Mouse (Mus musculus): Measurements from ENCODE around the gene Hmgb1. TPM values are rescaled to one million over a fixed set of nuclear protein-coding genes. Genes with fewer than 3 reads are reported as not detected.

The Hmgb1 gene
- polyA plus RNA-seq, 1 experiment from 2014 or later: 414 TPM

GRCm38 (mm10) chr5:149114587-149114986 lies 69.7 kb downstream of the Hmgb1 start:
- Histone ChIP-seq H3K79me2 (ENCODE audit: inconsistent target) (no peaks in the 10 kb centered on the region), H3K27ac (no peak overlapping the region)
- 90% methylated on average over 9 of the region's 9 CpGs for WGBS (ENCODE audit: missing documents)

DNA sequence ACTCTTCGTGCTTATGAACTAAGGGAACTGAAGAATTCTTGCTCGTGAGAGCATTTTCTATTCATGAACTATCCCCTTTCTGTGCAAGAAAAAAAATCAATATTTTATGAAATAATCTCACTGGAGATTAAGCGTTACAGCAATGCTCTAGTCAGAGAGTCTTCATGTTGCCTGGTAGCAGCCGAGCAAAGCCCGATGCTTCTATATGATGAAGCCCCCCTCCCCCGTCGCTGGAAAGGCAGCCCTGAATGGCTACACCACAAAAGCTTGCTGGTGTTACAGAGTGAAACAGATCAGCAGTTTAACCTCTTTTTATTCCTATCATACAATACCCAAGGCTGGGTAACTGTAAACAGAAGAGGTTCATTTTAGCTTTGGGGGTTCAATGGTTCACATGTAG lies 70.3 kb downstream of the Hmgb1 start:
- H3K4me3 ChIP-seq (ENCODE audit: inconsistent target): no peak overlapping the region
- WGBS (ENCODE audit: missing documents): 92% methylated on average over 7 of the region's 7 CpGs
- no peaks in the 10 kb centered on the region for H3K79me2 ChIP-seq (ENCODE audit: inconsistent target)
- no peaks in the 10 kb centered on the region for H3K36me3 ChIP-seq (ENCODE audit: inconsistent target)
- H3K27ac ChIP-seq: no peak overlapping the region

More at GRCm38 (mm10) chr5:149114587-149114986, 69.7 kb downstream of the Hmgb1 start:
- Histone ChIP-seq H3K4me3 (ENCODE audit: inconsistent target) (no peak overlapping the region), H3K36me3 (ENCODE audit: inconsistent target) (no peaks in the 10 kb centered on the region)

GRCm38 (mm10) chr5:149113439-149113838 lies 70.8 kb downstream of the Hmgb1 start:
- WGBS (ENCODE audit: missing documents): 88% methylated on average over 7 of the region's 7 CpGs
- Histone ChIP-seq H3K79me2 (ENCODE audit: inconsistent target) (no peaks in the 10 kb centered on the region), H3K36me3 (ENCODE audit: inconsistent target) (no peaks in the 10 kb centered on the region), H3K27ac (no peak overlapping the region), H3K4me3 (ENCODE audit: inconsistent target) (no peak overlapping the region)

GRCm38 (mm10) chr5:149112559-149112958 lies 71.7 kb downstream of the Hmgb1 start:
- Histone ChIP-seq H3K4me3 (ENCODE audit: inconsistent target) (no peak overlapping the region), H3K36me3 (ENCODE audit: inconsistent target) (no peaks in the 10 kb centered on the region), H3K79me2 (ENCODE audit: inconsistent target) (no peaks in the 10 kb centered on the region), H3K27ac (no peak overlapping the region)
- 81% methylated on average over 5 of the region's 5 CpGs for WGBS (ENCODE audit: missing documents)

DNA sequence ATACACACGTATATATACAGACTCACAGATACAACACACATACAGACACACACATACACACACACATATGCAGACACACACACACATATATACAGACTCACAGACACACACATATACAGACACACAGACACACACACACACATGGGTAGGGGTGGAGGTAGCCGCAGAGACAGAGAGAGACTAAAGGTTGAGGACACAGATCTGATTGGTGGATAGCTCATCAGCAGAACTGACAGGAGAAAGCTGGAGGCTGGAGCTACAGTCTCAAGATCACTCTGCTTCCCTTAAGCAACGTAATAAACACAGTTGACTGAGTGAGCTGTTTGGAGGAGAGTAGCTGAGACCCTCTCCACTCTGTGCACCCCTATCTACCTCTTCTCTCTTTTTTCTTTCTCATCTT lies 75.1 kb downstream of the Hmgb1 start:
- Histone ChIP-seq H3K4me3 (ENCODE audit: inconsistent target) (no peak overlapping the region), H3K27ac (no peak overlapping the region), H3K36me3 (ENCODE audit: inconsistent target) (no peaks in the 10 kb centered on the region), H3K79me2 (ENCODE audit: inconsistent target) (no peaks in the 10 kb centered on the region)
- WGBS (ENCODE audit: missing documents): 100% methylated on average over 2 of the region's 3 CpGs

DNA sequence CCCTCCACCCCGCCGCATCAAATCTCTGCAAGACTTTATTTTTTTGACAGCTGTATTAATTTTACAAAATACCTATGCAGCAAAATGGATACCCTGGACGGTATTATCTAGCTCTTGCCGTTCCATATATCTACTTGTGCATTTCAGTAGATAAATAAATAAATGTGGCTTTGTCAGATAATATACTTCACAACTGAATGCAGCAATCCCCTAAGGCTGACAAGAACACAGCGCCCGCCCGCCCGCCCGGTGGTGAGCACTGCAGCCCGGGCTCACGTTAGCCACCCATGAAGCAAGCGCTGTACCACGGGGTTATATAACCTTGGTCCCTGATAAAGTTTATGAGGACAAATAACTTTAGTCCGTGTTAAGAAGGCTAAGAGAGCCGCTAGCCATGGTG lies 76.1 kb downstream of the Hmgb1 start:
- no peaks in the 10 kb centered on the region for H3K36me3 ChIP-seq (ENCODE audit: inconsistent target)
- H3K4me3 ChIP-seq (ENCODE audit: inconsistent target): no peak overlapping the region
- H3K27ac ChIP-seq: no peak overlapping the region
- no peaks in the 10 kb centered on the region for H3K79me2 ChIP-seq (ENCODE audit: inconsistent target)
- 88% methylated on average over 13 of the region's 15 CpGs for WGBS (ENCODE audit: missing documents)

GRCm38 (mm10) chr5:149107566-149107965 lies 76.7 kb downstream of the Hmgb1 start:
- H3K27ac ChIP-seq: no peak overlapping the region
- WGBS (ENCODE audit: missing documents): 76% methylated on average over 3 of the region's 3 CpGs
- no peak overlapping the region for H3K4me3 ChIP-seq (ENCODE audit: inconsistent target)
- H3K79me2 ChIP-seq (ENCODE audit: inconsistent target): no peaks in the 10 kb centered on the region
- H3K36me3 ChIP-seq (ENCODE audit: inconsistent target): no peaks in the 10 kb centered on the region

- H3K36me3 ChIP-seq (ENCODE audit: inconsistent target): no peaks in the 10 kb centered on the region
- H3K27ac ChIP-seq: no peak overlapping the region
- WGBS (ENCODE audit: missing documents): 88% methylated on average over 8 of the region's 8 CpGs
- H3K4me3 ChIP-seq (ENCODE audit: inconsistent target): no peak overlapping the region
- H3K79me2 ChIP-seq (ENCODE audit: inconsistent target): no peaks in the 10 kb centered on the region
Observed at GRCm38 (mm10) chr5:149104096-149104725, 80.1 kb downstream of the Hmgb1 start.

DNA sequence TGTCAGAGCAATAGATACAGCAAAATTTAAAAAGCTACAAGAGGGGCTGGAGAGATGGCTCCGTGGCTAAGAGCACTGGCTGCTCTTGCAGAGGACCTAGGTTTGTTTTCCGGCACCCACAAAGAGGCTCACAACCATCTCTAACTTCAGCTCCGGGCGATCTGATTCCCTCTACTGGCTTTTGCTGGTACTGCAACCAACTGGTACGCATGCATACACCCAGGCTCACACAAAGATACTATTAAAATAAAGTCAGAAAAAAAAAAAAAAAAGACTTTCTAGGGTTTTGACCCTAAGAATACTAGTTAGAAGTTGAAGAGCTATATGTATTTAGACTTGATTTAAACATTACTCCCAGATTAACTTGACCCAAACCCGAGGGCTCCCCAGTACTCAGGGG lies 82.4 kb downstream of the Hmgb1 start:
- WGBS (ENCODE audit: missing documents): 93% methylated on average over 6 of the region's 6 CpGs
- H3K79me2 ChIP-seq (ENCODE audit: inconsistent target): no peaks in the 10 kb centered on the region
- H3K36me3 ChIP-seq (ENCODE audit: inconsistent target): no peaks in the 10 kb centered on the region
- H3K27ac ChIP-seq: no peak overlapping the region
- no peak overlapping the region for H3K4me3 ChIP-seq (ENCODE audit: inconsistent target)

DNA sequence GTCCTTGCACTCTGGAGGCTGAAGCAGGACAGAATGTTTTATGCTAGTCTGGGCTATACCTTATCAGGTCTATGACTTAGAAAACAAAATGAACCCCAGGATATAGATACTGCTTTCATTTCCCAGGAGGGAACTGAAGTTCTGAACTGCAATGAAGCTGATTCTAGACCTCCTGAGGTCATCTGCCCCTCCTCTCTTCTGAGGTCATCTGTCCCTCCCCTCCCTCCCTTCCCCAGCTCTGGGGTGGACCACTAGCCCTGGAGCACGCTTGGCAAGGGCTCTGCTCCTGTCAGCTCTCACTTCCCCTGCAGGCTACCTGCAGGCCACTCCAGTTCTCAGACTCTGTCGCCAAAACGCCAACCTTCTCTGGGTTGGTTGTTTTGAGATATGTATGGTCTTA lies 84.2 kb downstream of the Hmgb1 start:
- 67% methylated on average over 1 of the region's 3 CpGs for WGBS (ENCODE audit: missing documents)
- H3K4me3 ChIP-seq (ENCODE audit: inconsistent target): no peak overlapping the region
- H3K36me3 ChIP-seq (ENCODE audit: inconsistent target): no peaks in the 10 kb centered on the region
- H3K79me2 ChIP-seq (ENCODE audit: inconsistent target): no peaks in the 10 kb centered on the region
- H3K27ac ChIP-seq: no peak overlapping the region

DNA sequence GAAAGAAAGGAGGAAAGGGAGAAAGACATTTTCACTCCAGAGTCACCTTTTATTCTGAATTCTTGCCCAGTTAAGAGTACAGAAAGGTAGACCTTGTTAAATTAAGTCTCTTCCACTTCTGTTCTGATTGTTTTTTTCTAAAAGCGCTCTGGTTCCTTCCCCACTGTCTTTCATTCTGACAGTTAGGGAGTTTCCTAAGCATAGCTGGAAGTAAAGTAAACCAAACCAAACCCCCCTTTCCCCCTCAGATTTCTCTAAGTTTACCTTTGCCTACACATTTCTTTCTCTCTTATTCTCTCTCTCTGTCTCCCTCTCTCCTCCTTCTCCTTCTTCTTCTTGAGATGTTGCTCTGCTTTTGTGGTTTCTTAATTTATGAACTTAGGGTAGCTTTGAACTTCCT lies 85.3 kb downstream of the Hmgb1 start:
- no peak overlapping the region for H3K4me3 ChIP-seq (ENCODE audit: inconsistent target)
- no peaks in the 10 kb centered on the region for H3K79me2 ChIP-seq (ENCODE audit: inconsistent target)
- H3K27ac ChIP-seq: no peak overlapping the region
- no peaks in the 10 kb centered on the region for H3K36me3 ChIP-seq (ENCODE audit: inconsistent target)
- WGBS (ENCODE audit: missing documents): 55% methylated on average over 1 of the region's 1 CpGs

DNA sequence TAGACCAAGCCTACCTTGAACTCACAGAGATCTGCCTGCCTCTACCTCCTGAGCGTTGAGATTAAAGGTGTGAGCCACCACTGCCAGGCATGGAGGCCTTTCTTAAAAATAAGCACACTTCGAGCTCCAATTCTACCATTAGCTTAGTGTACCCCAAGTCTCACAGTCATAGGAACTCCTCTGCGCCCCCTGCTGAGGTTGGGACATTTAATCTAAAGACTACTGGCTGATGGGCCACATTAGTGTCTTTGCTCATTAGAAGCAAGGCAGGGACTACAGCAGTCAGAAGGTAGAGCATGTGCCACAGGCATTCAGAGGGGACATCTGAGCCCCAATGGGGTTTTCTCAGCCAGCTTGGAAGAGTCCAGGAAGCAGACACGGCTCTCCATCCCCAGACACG lies 86.4 kb downstream of the Hmgb1 start:
- Histone ChIP-seq H3K27ac (no peak overlapping the region), H3K4me3 (ENCODE audit: inconsistent target) (no peak overlapping the region), H3K79me2 (ENCODE audit: inconsistent target) (no peaks in the 10 kb centered on the region), H3K36me3 (ENCODE audit: inconsistent target) (no peaks in the 10 kb centered on the region)
- 85% methylated on average over 5 of the region's 5 CpGs for WGBS (ENCODE audit: missing documents)

DNA sequence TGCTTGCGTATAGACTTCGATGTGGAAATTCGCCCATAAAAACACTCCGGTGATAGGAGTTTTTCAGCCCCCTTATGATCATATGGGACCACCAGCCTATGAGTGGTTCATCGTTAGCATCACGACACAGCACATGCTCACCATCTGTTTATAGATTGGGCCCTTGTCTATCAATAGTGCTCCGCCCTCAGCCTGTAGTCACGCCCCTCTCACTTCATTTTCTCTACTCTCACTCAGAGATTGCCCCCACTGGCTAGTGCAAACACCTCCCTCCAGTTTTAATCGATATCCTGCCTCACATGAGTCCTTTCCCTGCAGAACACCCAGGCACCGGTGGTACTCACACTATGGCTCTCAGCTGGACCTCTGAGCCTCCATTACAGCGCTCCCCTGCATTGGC lies 88.0 kb downstream of the Hmgb1 start:
- 93% methylated on average over 11 of the region's 11 CpGs for WGBS (ENCODE audit: missing documents)
- Histone ChIP-seq H3K36me3 (ENCODE audit: inconsistent target) (no peaks in the 10 kb centered on the region), H3K79me2 (ENCODE audit: inconsistent target) (no peaks in the 10 kb centered on the region), H3K27ac (no peak overlapping the region), H3K4me3 (ENCODE audit: inconsistent target) (no peak overlapping the region)

- H3K4me3 ChIP-seq (ENCODE audit: inconsistent target): no peak overlapping the region
- whole genome bisulfite sequencing (ENCODE audit: missing documents): 89% methylated on average over 5 of the region's 5 CpGs
- H3K27ac ChIP-seq: no peak overlapping the region
- no peaks in the 10 kb centered on the region for H3K79me2 ChIP-seq (ENCODE audit: inconsistent target)
- no peaks in the 10 kb centered on the region for H3K36me3 ChIP-seq (ENCODE audit: inconsistent target)
Observed at GRCm38 (mm10) chr5:149092926-149093325, 91.4 kb downstream of the Hmgb1 start.

DNA sequence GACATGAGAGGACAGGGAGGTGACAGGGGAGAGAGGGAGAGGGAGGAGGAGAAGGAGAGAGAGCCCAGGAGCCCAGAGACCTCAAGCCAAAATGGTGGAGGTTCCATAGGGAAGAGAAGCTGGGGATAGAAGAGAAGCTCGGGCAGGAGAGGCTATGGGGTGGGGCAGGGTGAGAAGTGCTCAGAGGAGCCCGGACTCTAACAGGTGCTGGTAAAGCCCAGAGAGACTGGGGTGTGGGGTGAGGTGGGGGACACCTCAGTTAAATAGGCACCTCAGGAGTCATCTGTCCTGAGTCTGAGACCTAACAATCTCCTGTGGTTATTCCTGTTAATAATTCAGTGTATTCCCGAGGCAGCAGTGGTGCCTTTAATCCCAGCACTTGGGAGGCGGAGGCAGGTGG lies 91.8 kb downstream of the Hmgb1 start:
- no peaks in the 10 kb centered on the region for H3K36me3 ChIP-seq (ENCODE audit: inconsistent target)
- H3K4me3 ChIP-seq (ENCODE audit: inconsistent target): no peak overlapping the region
- no peaks in the 10 kb centered on the region for H3K79me2 ChIP-seq (ENCODE audit: inconsistent target)
- no peak overlapping the region for H3K27ac ChIP-seq
- 97% methylated on average over 4 of the region's 4 CpGs for WGBS (ENCODE audit: missing documents)

GRCm38 (mm10) chr5:149091256-149091655 lies 93.0 kb downstream of the Hmgb1 start:
- Histone ChIP-seq H3K4me3 (ENCODE audit: inconsistent target) (no peak overlapping the region), H3K27ac (no peak overlapping the region), H3K36me3 (ENCODE audit: inconsistent target) (no peaks in the 10 kb centered on the region), H3K79me2 (ENCODE audit: inconsistent target) (no peaks in the 10 kb centered on the region)
- WGBS (ENCODE audit: missing documents): 94% methylated on average over 14 of the region's 14 CpGs

Measured in macrophage (primary cell).